Comparison of ENCODE assay signal across 11 mouse cellular contexts in genomic region chr13:34876481-34876880, GRCm38 (mm10). TPM values are rescaled to one million over a fixed set of nuclear protein-coding genes. Genes with fewer than 3 reads are reported as not detected.
DNase-seq lines count a peak whose midpoint lies in the region; ATAC-seq and TF ChIP-seq lines count a peak whose summit lies in the region.
"Had no signal": no experiment of that assay in that cellular context is flagged by ENCODE, and none has a peak within 500 bp of the region (broad histone marks: within the 10 kb centered on the region; RNA-seq: fewer than 3 reads in every experiment).

No protein-coding gene starts in this region.

- ATAC-seq in embryonic facial prominence, embryonic 13.5 days (ENCODE audit: insufficient number of reproducible peaks, insufficient read depth, low FRiP score, low TSS enrichment, low read depth): no peak
- ATAC-seq in limb, embryonic 12.5 days (ENCODE audit: insufficient number of reproducible peaks, insufficient read depth, low FRiP score, low TSS enrichment, low read depth): no peak
- ATAC-seq in neural tube, embryonic 13.5 days (ENCODE audit: low read depth): no peak

- H3K9ac ChIP-seq in embryonic facial prominence, embryonic 13.5 days: peak overlapping the region; percentile 97
- peak overlapping the region; percentile 95 for H3K9ac ChIP-seq in limb, embryonic 12.5 days (replicated peaks)
- H3K9ac ChIP-seq in neural tube, embryonic 13.5 days: peak overlapping the region; percentile 92

- H3K27ac ChIP-seq in layer of hippocampus, adult 2 months: peak overlapping the region; percentile 98; the same call in 1 of the 2 replicates
- H3K27ac ChIP-seq in embryonic facial prominence, embryonic 13.5 days: 0 out of 2 replicates have a peak overlapping the region, but pooled peaks have one; percentile 99
- H3K27ac ChIP-seq in limb, embryonic 12.5 days: no peak overlapping the region
- peak overlapping the region; percentile 96; the same call in 1 of the 2 replicates for H3K27ac ChIP-seq in neural tube, embryonic 13.5 days (replicated peaks)

- no peak for DNase-seq in layer of hippocampus, adult 2 months (ENCODE audit: low spot score in 2 of 2)
- no peak for DNase-seq in layer of hippocampus, postnatal 25 days (ENCODE audit: extremely low spot score in 1 of 2, low spot score in 1 of 2)
- no peak for DNase-seq in adrenal gland, adult 18-20 months (ENCODE audit: low spot score in 2 of 2)
- no peak for DNase-seq in gastrocnemius, postnatal 10 days
- no peak for DNase-seq in kidney, adult 18-20 months
- DNase-seq: right cerebral cortex, postnatal 14 days had no signal

- H3K27me3 ChIP-seq in embryonic facial prominence, embryonic 13.5 days: no peaks in the 10 kb centered on the region
- H3K27me3 ChIP-seq in limb, embryonic 12.5 days: no peaks in the 10 kb centered on the region
- no peaks in the 10 kb centered on the region for H3K27me3 ChIP-seq in neural tube, embryonic 13.5 days

- H3K4me1 ChIP-seq in embryonic facial prominence, embryonic 13.5 days: peaks cover 20% of the 10 kb centered on the region
- H3K4me1 ChIP-seq in limb, embryonic 12.5 days (replicated peaks): peaks cover 20% of the 10 kb centered on the region
- H3K4me1 ChIP-seq in neural tube, embryonic 13.5 days (replicated peaks): peaks cover 36% of the 10 kb centered on the region

- 9% methylated on average over 3 of the region's 3 CpGs for WGBS in embryonic facial prominence, embryonic 13.5 days
- WGBS in limb, embryonic 12.5 days: 17% methylated on average over 3 of the region's 3 CpGs
- 12% methylated on average over 3 of the region's 3 CpGs for WGBS in neural tube, embryonic 13.5 days

- peak overlapping the region; percentile 70 for H3K4me2 ChIP-seq in embryonic facial prominence, embryonic 13.5 days
- H3K4me2 ChIP-seq in limb, embryonic 12.5 days: peak overlapping the region; percentile 83
- H3K4me2 ChIP-seq in neural tube, embryonic 13.5 days: peak overlapping the region; percentile 86

- H3K36me3 ChIP-seq in embryonic facial prominence, embryonic 13.5 days: 0 out of 2 replicates have a peak, but pooled peaks cover 7% of the 10 kb centered on the region
- H3K36me3 ChIP-seq in limb, embryonic 12.5 days: peaks cover 9% of the 10 kb centered on the region; the same call in 1 of the 2 replicates
- H3K36me3 ChIP-seq in neural tube, embryonic 13.5 days: no peaks in the 10 kb centered on the region

- TF ChIP-seq CTCF in layer of hippocampus, adult 2 months (conservative IDR thresholded peaks at IDR 0.05): no peak

- H3K4me3 ChIP-seq in layer of hippocampus, adult 2 months: peak overlapping the region; percentile 98
- peak overlapping the region; percentile 92 for H3K4me3 ChIP-seq in embryonic facial prominence, embryonic 13.5 days
- peak overlapping the region; percentile 97 for H3K4me3 ChIP-seq in limb, embryonic 12.5 days (replicated peaks)
- H3K4me3 ChIP-seq in neural tube, embryonic 13.5 days: peak overlapping the region; percentile 80

- no peaks in the 10 kb centered on the region for H3K9me3 ChIP-seq in embryonic facial prominence, embryonic 13.5 days
- no peaks in the 10 kb centered on the region for H3K9me3 ChIP-seq in limb, embryonic 12.5 days
- H3K9me3 ChIP-seq in neural tube, embryonic 13.5 days: no peaks in the 10 kb centered on the region

RNA-seq across cellular contexts. Expression of gene Prpf4b, which starts 1.4 kb away (rescaled TPM):
- 10 to 100 TPM; 88.8 to 98.4 TPM for total RNA-seq in layer of hippocampus, adult 2 months (2021)
- total RNA-seq in layer of hippocampus, postnatal 25 days (2021): 10 to 100 TPM; 80.8 to 98.2 TPM
- polyA plus RNA-seq in embryonic facial prominence, embryonic 13.5 days (2015; fragmentation: Nextera tagmentation; extraction: Ambion mirVana): 95.6 and 101 TPM in 2 replicates
- 95.0 and 98.6 TPM in 2 replicates for polyA plus RNA-seq in limb, embryonic 12.5 days (2016; fragmentation: Nextera tagmentation; extraction: Ambion mirVana)
- 59.9 and 67.4 TPM in 2 replicates for polyA plus RNA-seq in neural tube, embryonic 13.5 days (2015; fragmentation: Nextera tagmentation; extraction: Ambion mirVana)
- total RNA-seq in adrenal gland, adult 18-20 months (2021): 100 to 1,000 TPM in 1 of 2 experiments, 10 to 100 TPM in 1; 83.2 to 110 TPM
- total RNA-seq in gastrocnemius, postnatal 10 days (2021): 10 to 100 TPM; 26.9 to 45.8 TPM

RNA-seq across cellular contexts. Expression of gene Fam217a, which starts 47.6 kb away (rescaled TPM):
- under 1 TPM; 0.51 to 0.54 TPM for total RNA-seq in layer of hippocampus, adult 2 months (2021)
- under 1 TPM; 0.30 to 0.87 TPM for total RNA-seq in layer of hippocampus, postnatal 25 days (2021)
- 0.73 and 0.87 TPM in 2 replicates for polyA plus RNA-seq in embryonic facial prominence, embryonic 13.5 days (2015; fragmentation: Nextera tagmentation; extraction: Ambion mirVana)
- 0.78 and 1.0 TPM in 2 replicates for polyA plus RNA-seq in limb, embryonic 12.5 days (2016; fragmentation: Nextera tagmentation; extraction: Ambion mirVana)
- polyA plus RNA-seq in neural tube, embryonic 13.5 days (2015; fragmentation: Nextera tagmentation; extraction: Ambion mirVana): 0.61 and 0.75 TPM in 2 replicates
- total RNA-seq in adrenal gland, adult 18-20 months (2021): 1 to 10 TPM; 1.8 to 2.6 TPM
- under 1 TPM in 1 of 2 experiments, not detected in 1; 0.23 TPM for total RNA-seq in gastrocnemius, postnatal 10 days (2021)
- total RNA-seq: hematopoietic stem cell, adult 5-6 weeks had no signal

RNA-seq across cellular contexts. Expression of gene 4933417A18Rik, which starts 47.7 kb away (rescaled TPM):
- not detected for total RNA-seq in layer of hippocampus, adult 2 months (2021)
- total RNA-seq in layer of hippocampus, postnatal 25 days (2021): not detected
- polyA plus RNA-seq in embryonic facial prominence, embryonic 13.5 days (2015; fragmentation: Nextera tagmentation; extraction: Ambion mirVana): not detected in 2 replicates
- polyA plus RNA-seq in limb, embryonic 12.5 days (2016; fragmentation: Nextera tagmentation; extraction: Ambion mirVana): not detected in 2 replicates
- not detected in 2 replicates for polyA plus RNA-seq in neural tube, embryonic 13.5 days (2015; fragmentation: Nextera tagmentation; extraction: Ambion mirVana)
- total RNA-seq in adrenal gland, adult 18-20 months (2021): not detected
- total RNA-seq in gastrocnemius, postnatal 10 days (2021): not detected
- total RNA-seq: adrenal gland, adult 2 months; hematopoietic stem cell, adult 5-6 weeks had no signal
- polyA plus RNA-seq: adrenal gland, adult 2 months had no signal
